Mouse (Mus musculus): ENCODE measurements around the gene H2-K1.

GRCm38 (mm10) chr17:34047404-34048050 lies 47.4 kb upstream of the H2-K1 start:
- TF ChIP-seq EP300 (optimal IDR thresholded peaks at IDR 0.05), result no peak
- TF ChIP-seq CTCF (IDR thresholded peaks at IDR 0.05; ENCODE audit: low read depth), result no peak
